Mouse (Mus musculus): ENCODE data around the gene Aktip.

GRCm38 (mm10) chr8:91194081-91194480 lies 5.7 kb downstream of the Aktip start:
- TF ChIP-seq POLR2A (IDR thresholded peaks at IDR 0.05; ENCODE audit: low read depth, low read length) (no peak), CTCF (IDR thresholded peaks at IDR 0.05; ENCODE audit: borderline replicate concordance, insufficient read depth, low read length) (no peak)
